Mouse (Mus musculus) intestine, postnatal 0 days (tissue): ENCODE results near the gene Oscar. TPM values are rescaled to one million over a fixed set of nuclear protein-coding genes. Genes with fewer than 3 reads are reported as not detected.

Experiments used
- ATAC-seq: fragments of 200-750 bp; cut with Nextera tagmentation; 2 replicates; pipeline ENCODE4 v1.8.0; 2017; ENCODE audit warnings: mild to moderate bottlenecking, moderate TSS enrichment, moderate library complexity
- H3K27ac ChIP-seq: fragments of 300-500 bp; sonication (generic); 2 replicates; pipeline ENCODE4 v1.5.1; 2014; ENCODE audit warnings: mild to moderate bottlenecking, low read depth, low read length, moderate library complexity
- H3K27me3 ChIP-seq: fragments of 300-500 bp; sonication (generic); replicated peaks from 2 replicates; pipeline ENCODE4 v1.6.1; 2014; ENCODE audit warnings: low read length, mixed read lengths; ENCODE audit not compliant: control insufficient read depth, insufficient read depth
- H3K36me3 ChIP-seq: fragments of 300-500 bp; sonication (generic); 2 replicates; pipeline ENCODE4 v1.6.1; 2014; ENCODE audit warnings: mild to moderate bottlenecking, moderate library complexity; ENCODE audit not compliant: control insufficient read depth, insufficient read depth
- H3K4me1 ChIP-seq: fragments of 300-500 bp; sonication (generic); replicated peaks from 2 replicates; pipeline ENCODE4 v1.6.1; 2014; ENCODE audit warnings: antibody characterized with exemption, low read length, mixed read lengths; ENCODE audit not compliant: control insufficient read depth, insufficient read depth
- H3K4me2 ChIP-seq: fragments of 300-500 bp; sonication (generic); replicated peaks from 2 replicates; pipeline ENCODE4 v1.6.1; 2014; ENCODE audit warnings: low read depth, mild to moderate bottlenecking, moderate library complexity
- H3K4me3 ChIP-seq: fragments of 300-500 bp; sonication (generic); 2 replicates; pipeline ENCODE4 v1.5.1; 2014; ENCODE audit warnings: low read depth, low read length
- H3K9ac ChIP-seq: fragments of 300-500 bp; sonication (generic); 2 replicates; pipeline ENCODE4 v1.6.1; 2014; ENCODE audit warnings: mild to moderate bottlenecking, low read depth, low read length
- H3K9me3 ChIP-seq: fragments of 300-500 bp; sonication (generic); 2 replicates; pipeline ENCODE4 v1.6.1; 2016; ENCODE audit warnings: mixed run types; ENCODE audit not compliant: control insufficient read depth
- CTCF ChIP-seq: sonication (generic); IDR thresholded peaks from 2 replicates; pipeline ENCODE4 v1.5.1; 2016; ENCODE audit warnings: low read depth, mild to moderate bottlenecking, control low read depth, antibody characterized with exemption, moderate library complexity
- WGBS: fragments of 180-500 bp; shearing (Covaris S2); extraction: QIAGEN DNeasy Blood & Tissue Kit; methylation state at CpG from one replicate; pipeline ENCODE4 v1.1.7; 2014; 5-methylcytosine and 5-hydroxymethylcytosine counted together
- polyA plus RNA-seq: library from polyadenylated mRNA; unstranded; fragments of >200 nt; fragmentation: Nextera tagmentation; extraction: Ambion mirVana; gene quantifications from 2 replicates; pipeline ENCODE4 v1.2.1, GENCODE M21; 2015

Oscar gene
- polyA plus RNA-seq: 0.08 and 0.13 TPM in 2 replicates

DNA sequence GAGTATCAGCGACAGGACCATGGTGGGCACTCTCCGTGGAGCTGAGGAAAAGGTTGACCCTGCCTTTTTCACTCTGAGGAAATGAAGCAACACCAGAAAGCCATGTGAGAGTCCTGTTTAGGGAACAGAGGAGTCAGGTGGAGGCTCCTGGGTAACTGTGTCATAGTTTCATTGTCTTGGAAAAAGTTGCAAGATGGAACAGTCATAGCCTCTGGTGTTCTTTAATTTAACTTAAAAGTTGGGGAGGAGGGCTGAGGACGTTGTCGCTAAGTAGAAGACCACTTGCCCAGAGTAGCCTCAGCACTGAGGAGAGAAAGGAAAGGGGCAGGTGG, at the start of gene Oscar:
Gene Oscar, minus strand, starts transcription at position 101 of the 332 bp plus-strand sequence.
- H3K27ac ChIP-seq: no peak within 1 kb of the TSS
- no peaks in the 10 kb centered on the region for H3K27me3 ChIP-seq
- H3K4me3 ChIP-seq: peak within 1 kb of the TSS; percentile 85
- 78% methylated on average over 4 of the region's 4 CpGs for WGBS
- H3K4me1 ChIP-seq: no peaks in the 10 kb centered on the region
- peaks cover 19% of the 10 kb centered on the region for H3K36me3 ChIP-seq
- 0 out of 2 replicates have a peak within 1 kb of the TSS, but pooled peaks have one; percentile 71 for H3K4me2 ChIP-seq
- H3K9ac ChIP-seq: no peak within 1 kb of the TSS
- TF ChIP-seq CTCF: no peak
- no peak for ATAC-seq
- no peaks in the 10 kb centered on the region for H3K9me3 ChIP-seq

- Histone ChIP-seq H3K4me2 (peak within 1 kb of the TSS; percentile 71), H3K27ac (peak within 1 kb of the TSS; percentile 84), H3K9ac (peak within 1 kb of the TSS; percentile 76), H3K4me3 (peak within 1 kb of the TSS; percentile 56), H3K27me3 (no peaks in the 10 kb centered on the region), H3K9me3 (no peaks in the 10 kb centered on the region), H3K36me3 (peaks cover 21% of the 10 kb centered on the region), H3K4me1 (no peaks in the 10 kb centered on the region)
- ATAC-seq: peak; percentile 98
- no peak for TF ChIP-seq CTCF
- WGBS: 2% methylated on average over 45 of the region's 45 CpGs
Observed at GRCm38 (mm10) chr7:3665215-3666114, 49.5 kb upstream of the Oscar start, which contains the start of gene Leng1. Gene Leng1, minus strand, starts transcription at chr7:3665840.

GRCm38 (mm10) chr7:3664524-3665214, 48.7 kb upstream of the Oscar start:
- H3K36me3 ChIP-seq: peaks cover 29% of the 10 kb centered on the region
- peak overlapping the region; percentile 71 for H3K4me2 ChIP-seq
- 24% methylated on average over 15 of the region's 15 CpGs for WGBS
- no peaks in the 10 kb centered on the region for H3K27me3 ChIP-seq
- peak overlapping the region; percentile 84 for H3K27ac ChIP-seq
- H3K9ac ChIP-seq: peak overlapping the region; percentile 76
- no peak for TF ChIP-seq CTCF
- no peaks in the 10 kb centered on the region for H3K4me1 ChIP-seq
- H3K9me3 ChIP-seq: no peaks in the 10 kb centered on the region
- peak overlapping the region; percentile 56 for H3K4me3 ChIP-seq
- peak; percentile 66 for ATAC-seq

DNA sequence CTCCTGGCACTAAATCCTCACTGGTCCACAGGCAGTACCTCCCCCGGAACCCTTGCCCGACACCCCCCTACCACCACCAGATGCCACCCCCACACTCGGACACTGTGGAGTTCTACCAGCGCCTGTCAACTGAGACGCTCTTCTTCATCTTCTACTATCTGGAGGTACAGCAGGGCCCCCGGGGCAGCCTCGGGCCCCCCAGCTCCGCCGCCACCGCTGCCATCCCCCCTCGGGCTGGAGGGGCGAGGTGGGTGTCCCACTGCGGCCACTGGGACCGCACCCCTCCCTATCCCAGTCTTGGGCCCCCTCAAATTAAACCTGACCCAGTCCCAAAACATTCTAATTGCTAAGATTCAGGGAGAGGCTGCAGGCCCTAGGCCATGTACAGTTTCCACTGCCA, 42.6 kb upstream of the Oscar start:
- H3K27me3 ChIP-seq: no peaks in the 10 kb centered on the region
- H3K9ac ChIP-seq: no peak overlapping the region
- peaks cover 87% of the 10 kb centered on the region for H3K36me3 ChIP-seq
- TF ChIP-seq CTCF: no peak
- ATAC-seq: no peak
- WGBS: 89% methylated on average over 14 of the region's 14 CpGs
- no peak overlapping the region for H3K4me3 ChIP-seq
- no peaks in the 10 kb centered on the region for H3K9me3 ChIP-seq
- H3K4me2 ChIP-seq: no peak overlapping the region
- H3K4me1 ChIP-seq: no peaks in the 10 kb centered on the region
- no peak overlapping the region for H3K27ac ChIP-seq

DNA sequence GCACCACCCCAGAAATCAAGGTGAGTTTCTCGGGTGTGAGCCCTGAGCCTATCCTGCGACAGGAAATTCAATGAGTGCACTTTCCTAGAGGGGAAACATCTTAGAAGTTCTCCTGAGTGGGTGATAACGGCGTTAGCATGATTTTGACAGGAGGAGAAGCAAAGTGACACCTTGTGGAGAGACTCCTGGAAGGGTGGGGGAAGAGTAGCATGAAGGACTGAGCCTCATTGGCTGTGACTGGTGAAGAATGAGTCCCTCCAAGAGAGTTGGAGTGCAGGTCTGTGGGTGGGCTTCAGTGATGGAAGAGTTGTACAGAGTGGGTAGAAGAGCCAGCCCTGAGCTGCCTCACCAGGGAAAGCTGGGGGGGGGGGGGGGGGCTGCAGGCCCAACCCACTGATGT, 41.0 kb upstream of the Oscar start:
- H3K9ac ChIP-seq: no peak overlapping the region
- H3K9me3 ChIP-seq: no peaks in the 10 kb centered on the region
- no peak for ATAC-seq
- H3K27ac ChIP-seq: no peak overlapping the region
- WGBS: 83% methylated on average over 4 of the region's 4 CpGs
- no peak overlapping the region for H3K4me2 ChIP-seq
- H3K36me3 ChIP-seq: peaks cover 92% of the 10 kb centered on the region
- TF ChIP-seq CTCF: no peak
- no peaks in the 10 kb centered on the region for H3K27me3 ChIP-seq
- no peaks in the 10 kb centered on the region for H3K4me1 ChIP-seq
- H3K4me3 ChIP-seq: no peak overlapping the region

- WGBS: 48% methylated on average over 4 of the region's 4 CpGs
- Histone ChIP-seq H3K9me3 (no peaks in the 10 kb centered on the region), H3K27ac (no peak overlapping the region), H3K4me1 (peaks cover 13% of the 10 kb centered on the region; the same call in 1 of the 2 replicates), H3K27me3 (no peaks in the 10 kb centered on the region), H3K9ac (peak overlapping the region; percentile 94), H3K36me3 (peaks cover 12% of the 10 kb centered on the region), H3K4me3 (peak overlapping the region; percentile 78), H3K4me2 (peak overlapping the region; percentile 73)
- no peak for ATAC-seq
- no peak for TF ChIP-seq CTCF
Observed at GRCm38 (mm10) chr7:3646641-3647040, 30.7 kb upstream of the Oscar start.
